Mouse (Mus musculus) hindbrain, embryonic 15.5 days (tissue): ENCODE measurements around the gene Abi1. TPM values are rescaled to one million over a fixed set of nuclear protein-coding genes. Genes with fewer than 3 reads are reported as not detected.
"Not testable (repeated sequence)": the region's sequence is repeated elsewhere in the genome, so short reads cannot be mapped to it uniquely, and the experiment has no call there.

Experiments used
- ATAC-seq: fragments of 200-750 bp; cut with Nextera tagmentation; 2 replicates; pipeline ENCODE4 v1.8.0; 2017; ENCODE audit warnings: low read depth, moderate number of reproducible peaks, moderate TSS enrichment; ENCODE audit not compliant: low FRiP score
- H3K27ac ChIP-seq: fragments of 300-500 bp; sonication (generic); replicated peaks from 2 replicates; pipeline ENCODE4 v1.5.1; 2015; ENCODE audit warnings: mild to moderate bottlenecking, inconsistent platforms
- H3K27me3 ChIP-seq: fragments of 300-500 bp; sonication (generic); 2 replicates; pipeline ENCODE4 v1.6.1; 2015; ENCODE audit warnings: control low read depth, inconsistent platforms
- H3K36me3 ChIP-seq: fragments of 300-500 bp; sonication (generic); 2 replicates; pipeline ENCODE4 v1.6.1; 2015; ENCODE audit warnings: control low read depth, inconsistent platforms
- H3K4me1 ChIP-seq: fragments of 300-500 bp; sonication (generic); replicated peaks from 2 replicates; pipeline ENCODE4 v1.6.1; 2015; ENCODE audit warnings: control low read depth, inconsistent platforms
- H3K4me2 ChIP-seq: fragments of 300-500 bp; sonication (generic); 2 replicates; pipeline ENCODE4 v1.6.1; 2015; ENCODE audit warnings: moderate library complexity, mild to moderate bottlenecking, inconsistent platforms
- H3K4me3 ChIP-seq: fragments of 300-500 bp; sonication (generic); 2 replicates; pipeline ENCODE4 v1.5.1; 2015; ENCODE audit warnings: mild to moderate bottlenecking, inconsistent platforms
- H3K9ac ChIP-seq: fragments of 300-500 bp; sonication (generic); 2 replicates; pipeline ENCODE4 v1.6.1; 2015; ENCODE audit warnings: inconsistent platforms
- H3K9me3 ChIP-seq: fragments of 300-500 bp; sonication (generic); 2 replicates; pipeline ENCODE4 v1.6.1; 2016; ENCODE audit warnings: control low read depth, inconsistent platforms
- WGBS: fragments of 180-500 bp; shearing (Covaris S2); methylation state at CpG from one replicate; pipeline ENCODE4 v1.1.7; 2015; 5-methylcytosine and 5-hydroxymethylcytosine counted together
- polyA plus RNA-seq: library from polyadenylated mRNA; unstranded; fragments of >200 nt; fragmentation: Nextera tagmentation; extraction: Ambion mirVana; gene quantifications from 2 replicates; pipeline ENCODE4 v1.2.1, GENCODE M21; 2015

Abi1 gene
- polyA plus RNA-seq, 1 experiment from 2014 or later: 60.9 TPM

- no peak for ATAC-seq
- Histone ChIP-seq H3K4me2 (no peak overlapping the region), H3K9ac (no peak overlapping the region), H3K36me3 (no peaks in the 10 kb centered on the region), H3K27me3 (no peaks in the 10 kb centered on the region), H3K27ac (no peak overlapping the region), H3K9me3 (no peaks in the 10 kb centered on the region), H3K4me3 (no peak overlapping the region), H3K4me1 (no peaks in the 10 kb centered on the region)
- WGBS: 80% methylated on average over 6 of the region's 6 CpGs
Measured at GRCm38 (mm10) chr2:23052523-23052922, 12.5 kb upstream of the Abi1 start.

DNA sequence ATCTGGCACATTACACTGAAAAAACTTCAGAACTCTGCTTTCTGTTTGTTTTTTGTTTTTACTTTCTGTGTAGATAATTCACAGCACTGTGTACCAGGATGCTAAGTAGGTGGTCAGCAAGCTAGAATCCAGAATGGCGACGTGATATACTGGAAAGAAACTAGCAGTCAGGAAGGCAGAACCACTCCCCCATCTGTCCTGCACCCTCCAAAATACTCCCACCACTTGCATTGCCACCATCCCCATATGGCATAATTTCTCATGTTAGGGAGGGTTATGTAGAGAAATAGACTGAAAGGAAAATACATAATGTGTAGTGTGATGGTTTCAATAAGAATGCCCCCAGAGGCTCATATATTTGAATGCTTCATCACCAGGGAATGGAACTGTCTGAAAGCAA is 11.8 kb upstream of the Abi1 start:
- no peaks in the 10 kb centered on the region for H3K9me3 ChIP-seq
- no peaks in the 10 kb centered on the region for H3K4me1 ChIP-seq
- H3K27me3 ChIP-seq: no peaks in the 10 kb centered on the region
- H3K4me2 ChIP-seq: no peak overlapping the region
- no peaks in the 10 kb centered on the region for H3K36me3 ChIP-seq
- H3K27ac ChIP-seq: no peak overlapping the region
- 74% methylated on average over 2 of the region's 2 CpGs for WGBS
- no peak overlapping the region for H3K9ac ChIP-seq
- no peak overlapping the region for H3K4me3 ChIP-seq
- no peak for ATAC-seq

- no peaks in the 10 kb centered on the region for H3K4me1 ChIP-seq
- no peak for ATAC-seq
- H3K4me3 ChIP-seq: no peak overlapping the region
- no peak overlapping the region for H3K27ac ChIP-seq
- H3K9me3 ChIP-seq: no peaks in the 10 kb centered on the region
- H3K36me3 ChIP-seq: no peaks in the 10 kb centered on the region
- H3K4me2 ChIP-seq: no peak overlapping the region
- no peak overlapping the region for H3K9ac ChIP-seq
- no peaks in the 10 kb centered on the region for H3K27me3 ChIP-seq
Measured at GRCm38 (mm10) chr2:23048006-23048405, 8.0 kb upstream of the Abi1 start.

DNA sequence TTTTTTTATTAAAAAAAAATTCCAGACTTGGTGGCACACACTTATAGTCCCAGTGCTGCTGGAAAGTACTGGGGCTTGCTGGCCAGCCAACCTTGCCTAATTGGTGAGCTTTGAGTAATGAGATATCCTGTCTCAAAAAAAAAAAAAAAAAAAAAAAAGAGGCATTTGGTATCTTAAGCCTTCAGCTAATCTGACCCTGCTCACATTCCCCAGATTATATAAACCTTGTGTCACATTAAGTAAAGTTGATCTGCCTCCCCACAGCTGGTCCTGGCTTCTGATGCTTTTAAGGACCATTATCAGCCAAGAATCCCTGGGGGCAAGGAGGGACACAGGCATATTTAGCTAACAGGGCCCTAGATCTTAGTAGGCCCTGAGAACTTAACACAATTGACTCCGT is 5.7 kb upstream of the Abi1 start:
- H3K4me2 ChIP-seq: no peak overlapping the region
- no peak overlapping the region for H3K27ac ChIP-seq
- H3K4me3 ChIP-seq: no peak overlapping the region
- no peaks in the 10 kb centered on the region for H3K36me3 ChIP-seq
- H3K4me1 ChIP-seq: no peaks in the 10 kb centered on the region
- 47% methylated on average over 1 of the region's 1 CpGs for WGBS
- H3K27me3 ChIP-seq: no peaks in the 10 kb centered on the region
- no peak overlapping the region for H3K9ac ChIP-seq
- no peak for ATAC-seq
- H3K9me3 ChIP-seq: no peaks in the 10 kb centered on the region

- H3K9me3 ChIP-seq: no peaks in the 10 kb centered on the region
- no peaks in the 10 kb centered on the region for H3K36me3 ChIP-seq
- H3K9ac ChIP-seq: no peak overlapping the region
- H3K27ac ChIP-seq: no peak overlapping the region
- WGBS: 89% methylated on average over 3 of the region's 3 CpGs
- no peaks in the 10 kb centered on the region for H3K27me3 ChIP-seq
- H3K4me2 ChIP-seq: no peak overlapping the region
- no peak for ATAC-seq
- peaks cover 17% of the 10 kb centered on the region for H3K4me1 ChIP-seq
- H3K4me3 ChIP-seq: no peak overlapping the region
Measured at GRCm38 (mm10) chr2:23042189-23042588, 2.1 kb upstream of the Abi1 start.

DNA sequence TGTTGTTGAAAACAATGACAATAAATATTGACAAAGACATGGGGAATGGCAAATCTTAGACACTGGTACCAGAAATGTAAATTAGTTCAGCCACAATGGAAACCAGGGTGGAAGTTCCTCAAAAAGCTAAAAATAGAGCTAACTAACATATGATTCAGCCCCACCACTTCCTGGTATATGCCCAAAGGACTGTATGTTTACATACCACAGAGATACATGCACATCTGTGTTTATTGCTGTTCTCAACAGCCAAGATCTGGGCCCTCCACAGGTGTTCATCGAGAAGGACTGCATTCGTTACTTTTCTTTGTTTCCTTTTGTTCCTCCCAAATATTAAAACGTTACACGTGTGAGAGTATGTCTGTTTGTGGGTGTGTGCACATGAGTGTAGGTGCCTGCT is 1.4 kb upstream of the Abi1 start:
- ATAC-seq: no peak
- WGBS: 84% methylated on average over 4 of the region's 4 CpGs
- no peak overlapping the region for H3K4me2 ChIP-seq
- H3K9me3 ChIP-seq: no peaks in the 10 kb centered on the region
- no peak overlapping the region for H3K27ac ChIP-seq
- H3K9ac ChIP-seq: no peak overlapping the region
- peaks cover 24% of the 10 kb centered on the region for H3K4me1 ChIP-seq
- no peak overlapping the region for H3K4me3 ChIP-seq
- H3K36me3 ChIP-seq: no peaks in the 10 kb centered on the region
- H3K27me3 ChIP-seq: no peaks in the 10 kb centered on the region

- H3K9me3 ChIP-seq, H3K27me3 ChIP-seq, H3K4me3 ChIP-seq, H3K36me3 ChIP-seq, ATAC-seq, H3K9ac ChIP-seq, H3K27ac ChIP-seq: not testable (repeated sequence)
- Histone ChIP-seq H3K4me1 (peaks cover 24% of the 10 kb centered on the region), H3K4me2 (0 out of 2 replicates have a peak overlapping the region, but pooled peaks have one; percentile 11)
- 90% methylated on average over 7 of the region's 7 CpGs for WGBS
Measured at GRCm38 (mm10) chr2:23040690-23041089, 649 bp upstream of the Abi1 start.

GRCm38 (mm10) chr2:23039082-23040000 is 700 bp downstream of the Abi1 start:
- H3K36me3 ChIP-seq: no peaks in the 10 kb centered on the region
- WGBS: under 1% methylated on average over 41 of the region's 59 CpGs
- peak overlapping the region; percentile 97 for H3K9ac ChIP-seq
- H3K27ac ChIP-seq: peak overlapping the region; percentile 97
- peak overlapping the region; percentile 86 for H3K4me3 ChIP-seq
- ATAC-seq: peak; percentile 90
- peaks cover 24% of the 10 kb centered on the region for H3K4me1 ChIP-seq
- H3K9me3 ChIP-seq: no peaks in the 10 kb centered on the region
- no peaks in the 10 kb centered on the region for H3K27me3 ChIP-seq
- H3K4me2 ChIP-seq: peak overlapping the region; percentile 73

DNA sequence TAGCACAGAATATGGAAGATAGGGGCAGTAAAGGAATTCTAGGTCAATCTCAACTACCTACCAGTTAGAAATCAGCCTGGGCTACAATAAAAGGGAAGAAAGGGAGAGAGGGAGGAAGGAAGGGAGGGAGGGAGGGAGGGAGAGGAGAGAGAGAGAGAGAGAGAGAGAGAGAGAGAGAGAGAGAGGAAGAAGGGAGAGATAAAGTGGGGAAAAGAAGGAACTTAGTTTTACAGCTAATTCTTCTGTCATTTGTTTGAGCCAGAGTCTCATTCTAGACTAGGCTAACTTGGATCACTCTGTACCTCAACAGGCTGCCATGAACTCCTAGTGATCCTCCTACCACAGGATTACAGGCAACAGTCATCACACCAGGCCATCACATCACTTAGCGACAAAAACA is 4.6 kb downstream of the Abi1 start:
- no peak overlapping the region for H3K4me2 ChIP-seq
- H3K27me3 ChIP-seq: no peaks in the 10 kb centered on the region
- no peaks in the 10 kb centered on the region for H3K36me3 ChIP-seq
- ATAC-seq: no peak
- peaks cover 24% of the 10 kb centered on the region for H3K4me1 ChIP-seq
- no peak overlapping the region for H3K9ac ChIP-seq
- H3K27ac ChIP-seq: no peak overlapping the region
- 100% methylated on average over 1 of the region's 1 CpGs for WGBS
- H3K4me3 ChIP-seq: no peak overlapping the region
- H3K9me3 ChIP-seq: no peaks in the 10 kb centered on the region

DNA sequence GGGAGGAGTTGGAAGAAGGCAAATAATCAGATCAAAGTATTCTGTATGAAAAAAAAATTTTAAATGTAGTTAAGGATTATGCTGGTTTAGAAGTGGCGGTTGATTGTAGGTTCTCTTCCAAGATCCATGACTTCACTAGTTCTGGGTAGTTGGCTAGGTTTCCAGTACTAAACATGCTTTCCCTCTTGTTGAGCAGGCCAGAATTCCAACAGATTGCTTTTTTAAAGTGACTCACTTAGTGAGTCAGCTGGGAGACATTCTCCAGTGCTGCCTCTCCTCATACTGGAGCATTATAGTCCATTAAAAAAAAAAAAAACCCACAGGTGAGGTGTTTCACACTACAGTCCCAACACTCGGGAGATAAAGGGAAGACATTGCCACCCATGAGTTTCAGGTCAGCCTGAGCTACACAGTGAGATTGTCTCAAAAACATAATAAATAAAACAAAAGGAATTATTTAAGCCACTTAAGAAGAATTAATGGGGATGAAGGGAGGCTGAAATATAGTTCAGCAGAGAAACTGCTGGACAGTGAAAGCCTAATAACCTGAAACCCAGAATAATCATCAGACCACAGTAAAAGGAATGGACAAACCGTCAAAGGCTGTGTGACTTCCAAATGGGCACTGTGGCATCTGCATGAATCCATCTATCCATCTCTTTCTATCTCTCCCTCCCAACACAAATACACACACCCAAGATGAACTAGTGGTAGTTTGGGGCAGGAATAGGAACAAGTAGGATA is 5.2 kb downstream of the Abi1 start:
- Histone ChIP-seq H3K27ac (no peak overlapping the region), H3K9me3 (no peaks in the 10 kb centered on the region), H3K4me3 (no peak overlapping the region), H3K9ac (no peak overlapping the region), H3K36me3 (no peaks in the 10 kb centered on the region), H3K27me3 (no peaks in the 10 kb centered on the region), H3K4me1 (peaks cover 24% of the 10 kb centered on the region), H3K4me2 (no peak overlapping the region)
- 86% methylated on average over 3 of the region's 3 CpGs for WGBS
- ATAC-seq: no peak

- no peak overlapping the region for H3K9ac ChIP-seq
- H3K4me3 ChIP-seq: no peak overlapping the region
- H3K9me3 ChIP-seq: no peaks in the 10 kb centered on the region
- H3K4me1 ChIP-seq: no peaks in the 10 kb centered on the region
- 99% methylated on average over 4 of the region's 4 CpGs for WGBS
- H3K36me3 ChIP-seq: no peaks in the 10 kb centered on the region
- H3K4me2 ChIP-seq: no peak overlapping the region
- no peaks in the 10 kb centered on the region for H3K27me3 ChIP-seq
- no peak overlapping the region for H3K27ac ChIP-seq
- no peak for ATAC-seq
Measured at GRCm38 (mm10) chr2:23030631-23031030, 9.4 kb downstream of the Abi1 start.

GRCm38 (mm10) chr2:23028826-23029225 is 11.2 kb downstream of the Abi1 start:
- no peak overlapping the region for H3K4me3 ChIP-seq
- WGBS: 79% methylated on average over 4 of the region's 4 CpGs
- no peak for ATAC-seq

More at GRCm38 (mm10) chr2:23028826-23029225, 11.2 kb downstream of the Abi1 start:
- H3K4me1 ChIP-seq: no peaks in the 10 kb centered on the region
- H3K27me3 ChIP-seq: no peaks in the 10 kb centered on the region
- no peak overlapping the region for H3K27ac ChIP-seq
- no peak overlapping the region for H3K4me2 ChIP-seq
- no peak overlapping the region for H3K9ac ChIP-seq
- H3K9me3 ChIP-seq: no peaks in the 10 kb centered on the region
- no peaks in the 10 kb centered on the region for H3K36me3 ChIP-seq
